Mouse (Mus musculus): ENCODE measurements around the gene Gm43738. TPM values are rescaled to one million over a fixed set of nuclear protein-coding genes. Genes with fewer than 3 reads are reported as not detected.

Gm43738 gene
- polyA plus RNA-seq, 1 experiment from 2014 or later: not detected

GRCm38 (mm10) chr3:89107545-89107944, 6.6 kb upstream of the Gm43738 start:
- H3K4me1 ChIP-seq (ENCODE audit: insufficient read depth, low read length): peaks cover 7% of the 10 kb centered on the region; the same call in 1 of the 2 replicates
- H3K9ac ChIP-seq (replicated peaks; ENCODE audit: low read length): no peak overlapping the region
- H3K4me3 ChIP-seq (ENCODE audit: low read length): no peak overlapping the region
- H3K27me3 ChIP-seq (ENCODE audit: insufficient read depth, low read length): no peaks in the 10 kb centered on the region
- H3K9me3 ChIP-seq (ENCODE audit: low read length): no peaks in the 10 kb centered on the region
- no peak overlapping the region for H3K27ac ChIP-seq (ENCODE audit: low read length)
- ATAC-seq (ENCODE audit: low FRiP score, low TSS enrichment): no peak
- WGBS: 64% methylated on average over 3 of the region's 3 CpGs
- H3K36me3 ChIP-seq (ENCODE audit: insufficient read depth, low read length): no peaks in the 10 kb centered on the region
- H3K4me2 ChIP-seq (replicated peaks; ENCODE audit: low read depth, low read length): no peak overlapping the region

GRCm38 (mm10) chr3:89106881-89107280, 6.0 kb upstream of the Gm43738 start:
- Histone ChIP-seq H3K36me3 (ENCODE audit: insufficient read depth, low read length) (no peaks in the 10 kb centered on the region), H3K4me1 (ENCODE audit: insufficient read depth, low read length) (peaks cover 11% of the 10 kb centered on the region; the same call in 1 of the 2 replicates), H3K4me3 (ENCODE audit: low read length) (no peak overlapping the region), H3K27me3 (ENCODE audit: insufficient read depth, low read length) (no peaks in the 10 kb centered on the region), H3K27ac (ENCODE audit: low read length) (no peak overlapping the region), H3K9ac (replicated peaks; ENCODE audit: low read length) (no peak overlapping the region), H3K4me2 (replicated peaks; ENCODE audit: low read depth, low read length) (no peak overlapping the region), H3K9me3 (ENCODE audit: low read length) (no peaks in the 10 kb centered on the region)
- ATAC-seq (ENCODE audit: low FRiP score, low TSS enrichment): no peak

GRCm38 (mm10) chr3:89103291-89103595, 2.3 kb upstream of the Gm43738 start:
- ATAC-seq (ENCODE audit: low FRiP score, low TSS enrichment): no peak
- Histone ChIP-seq H3K9me3 (ENCODE audit: low read length) (no peaks in the 10 kb centered on the region), H3K36me3 (ENCODE audit: insufficient read depth, low read length) (peaks cover 12% of the 10 kb centered on the region), H3K4me3 (ENCODE audit: low read length) (no peak overlapping the region), H3K4me2 (replicated peaks; ENCODE audit: low read depth, low read length) (no peak overlapping the region), H3K9ac (replicated peaks; ENCODE audit: low read length) (no peak overlapping the region), H3K27ac (ENCODE audit: low read length) (peak overlapping the region; percentile 76; the same call in 1 of the 2 replicates), H3K27me3 (ENCODE audit: insufficient read depth, low read length) (no peaks in the 10 kb centered on the region), H3K4me1 (ENCODE audit: insufficient read depth, low read length) (peaks cover 25% of the 10 kb centered on the region)
- 70% methylated on average over 4 of the region's 4 CpGs for WGBS

GRCm38 (mm10) chr3:89102495-89103290, 1.8 kb upstream of the Gm43738 start:
- 59% methylated on average over 12 of the region's 12 CpGs for WGBS
- H3K36me3 ChIP-seq (ENCODE audit: insufficient read depth, low read length): peaks cover 17% of the 10 kb centered on the region

GRCm38 (mm10) chr3:89101812-89102494, 1.1 kb upstream of the Gm43738 start, which contains the start of gene Fdps:
Fdps (minus strand) TSS chr3:89101959.
- under 1% methylated on average over 26 of the region's 26 CpGs for WGBS
- Histone ChIP-seq H3K9ac (replicated peaks; ENCODE audit: low read length) (peak within 1 kb of the TSS; percentile 70), H3K27me3 (ENCODE audit: insufficient read depth, low read length) (no peaks in the 10 kb centered on the region), H3K4me2 (replicated peaks; ENCODE audit: low read depth, low read length) (peak within 1 kb of the TSS; percentile 76), H3K9me3 (ENCODE audit: low read length) (no peaks in the 10 kb centered on the region), H3K4me3 (ENCODE audit: low read length) (peak within 1 kb of the TSS; percentile 63), H3K4me1 (ENCODE audit: insufficient read depth, low read length) (peaks cover 25% of the 10 kb centered on the region), H3K27ac (ENCODE audit: low read length) (peak within 1 kb of the TSS; percentile 76), H3K36me3 (ENCODE audit: insufficient read depth, low read length) (peaks cover 22% of the 10 kb centered on the region)
- peak; percentile 99 for ATAC-seq (ENCODE audit: low FRiP score, low TSS enrichment)

More at GRCm38 (mm10) chr3:89102495-89103290, 1.8 kb upstream of the Gm43738 start:
- Histone ChIP-seq H3K9me3 (ENCODE audit: low read length) (no peaks in the 10 kb centered on the region), H3K27ac (ENCODE audit: low read length) (peak overlapping the region; percentile 76), H3K4me1 (ENCODE audit: insufficient read depth, low read length) (peaks cover 25% of the 10 kb centered on the region), H3K4me2 (replicated peaks; ENCODE audit: low read depth, low read length) (peak overlapping the region; percentile 67), H3K9ac (replicated peaks; ENCODE audit: low read length) (no peak overlapping the region; the same call in 1 of the 2 replicates), H3K27me3 (ENCODE audit: insufficient read depth, low read length) (no peaks in the 10 kb centered on the region), H3K4me3 (ENCODE audit: low read length) (peak overlapping the region; percentile 63; the same call in 1 of the 2 replicates)
- ATAC-seq (ENCODE audit: low FRiP score, low TSS enrichment): no peak

GRCm38 (mm10) chr3:89101459-89101811, 536 bp upstream of the Gm43738 start:
- H3K27ac ChIP-seq (ENCODE audit: low read length): peak overlapping the region; percentile 21
- under 1% methylated on average over 19 of the region's 19 CpGs for WGBS
- ATAC-seq (ENCODE audit: low FRiP score, low TSS enrichment): peak; percentile 21; the same call in 1 of the 2 replicates
- no peaks in the 10 kb centered on the region for H3K9me3 ChIP-seq (ENCODE audit: low read length)
- no peaks in the 10 kb centered on the region for H3K27me3 ChIP-seq (ENCODE audit: insufficient read depth, low read length)
- peaks cover 25% of the 10 kb centered on the region for H3K4me1 ChIP-seq (ENCODE audit: insufficient read depth, low read length)
- peak overlapping the region; percentile 76 for H3K4me2 ChIP-seq (replicated peaks; ENCODE audit: low read depth, low read length)
- H3K4me3 ChIP-seq (ENCODE audit: low read length): peak overlapping the region; percentile 63
- peak overlapping the region; percentile 70 for H3K9ac ChIP-seq (replicated peaks; ENCODE audit: low read length)
- H3K36me3 ChIP-seq (ENCODE audit: insufficient read depth, low read length): peaks cover 24% of the 10 kb centered on the region

GRCm38 (mm10) chr3:89094021-89094420, 6.9 kb downstream of the Gm43738 start:
- H3K36me3 ChIP-seq (ENCODE audit: insufficient read depth, low read length): peaks cover 35% of the 10 kb centered on the region
- H3K27ac ChIP-seq (ENCODE audit: low read length): 0 out of 2 replicates have a peak overlapping the region, but pooled peaks have one; percentile 14
- 80% methylated on average over 10 of the region's 10 CpGs for WGBS

GRCm38 (mm10) chr3:89093175-89093574, 7.7 kb downstream of the Gm43738 start, which contains the start of gene Rusc1:
Rusc1 (minus strand) TSS chr3:89093311.
- Histone ChIP-seq H3K27ac (ENCODE audit: low read length) (0 out of 2 replicates have a peak within 1 kb of the TSS, but pooled peaks have one; percentile 14), H3K4me2 (replicated peaks; ENCODE audit: low read depth, low read length) (peak within 1 kb of the TSS; percentile 87)

More at GRCm38 (mm10) chr3:89094021-89094420, 6.9 kb downstream of the Gm43738 start:
- 0 out of 2 replicates have a peak overlapping the region, but pooled peaks have one; percentile 57 for H3K4me2 ChIP-seq (replicated peaks; ENCODE audit: low read depth, low read length)
- no peaks in the 10 kb centered on the region for H3K9me3 ChIP-seq (ENCODE audit: low read length)
- peaks cover 8% of the 10 kb centered on the region for H3K27me3 ChIP-seq (ENCODE audit: insufficient read depth, low read length)
- no peak overlapping the region for H3K9ac ChIP-seq (replicated peaks; ENCODE audit: low read length)
- peaks cover 30% of the 10 kb centered on the region for H3K4me1 ChIP-seq (ENCODE audit: insufficient read depth, low read length)
- no peak for ATAC-seq (ENCODE audit: low FRiP score, low TSS enrichment)
- no peak overlapping the region for H3K4me3 ChIP-seq (ENCODE audit: low read length)

GRCm38 (mm10) chr3:89092509-89093090, 8.3 kb downstream of the Gm43738 start:
- peak overlapping the region; percentile 53; the same call in 1 of the 2 replicates for H3K9ac ChIP-seq (replicated peaks; ENCODE audit: low read length)
- H3K9me3 ChIP-seq (ENCODE audit: low read length): no peaks in the 10 kb centered on the region
- peaks cover 43% of the 10 kb centered on the region for H3K4me1 ChIP-seq (ENCODE audit: insufficient read depth, low read length)
- WGBS: 19% methylated on average over 11 of the region's 11 CpGs
- peak overlapping the region; percentile 41 for H3K4me3 ChIP-seq (ENCODE audit: low read length)
- no peak overlapping the region for H3K27ac ChIP-seq (ENCODE audit: low read length)
- ATAC-seq (ENCODE audit: low FRiP score, low TSS enrichment): no peak
- H3K36me3 ChIP-seq (ENCODE audit: insufficient read depth, low read length): peaks cover 24% of the 10 kb centered on the region
- peaks cover 8% of the 10 kb centered on the region for H3K27me3 ChIP-seq (ENCODE audit: insufficient read depth, low read length)
- H3K4me2 ChIP-seq (replicated peaks; ENCODE audit: low read depth, low read length): peak overlapping the region; percentile 57

More at GRCm38 (mm10) chr3:89093175-89093574, 7.7 kb downstream of the Gm43738 start, which contains the start of gene Rusc1:
- peaks cover 38% of the 10 kb centered on the region for H3K4me1 ChIP-seq (ENCODE audit: insufficient read depth, low read length)
- H3K36me3 ChIP-seq (ENCODE audit: insufficient read depth, low read length): peaks cover 28% of the 10 kb centered on the region
- 1% methylated on average over 18 of the region's 18 CpGs for WGBS
- H3K9me3 ChIP-seq (ENCODE audit: low read length): no peaks in the 10 kb centered on the region
- peak within 1 kb of the TSS; percentile 67 for H3K4me3 ChIP-seq (ENCODE audit: low read length)
- peak; percentile 60; the same call in 1 of the 2 replicates for ATAC-seq (ENCODE audit: low FRiP score, low TSS enrichment)
- H3K27me3 ChIP-seq (ENCODE audit: insufficient read depth, low read length): peaks cover 8% of the 10 kb centered on the region
- peak within 1 kb of the TSS; percentile 67 for H3K9ac ChIP-seq (replicated peaks; ENCODE audit: low read length)

All from kidney, embryonic 16.5 days (tissue).